Mouse (Mus musculus) MEL (cell line): ENCODE results near the gene Rtn4rl2. TPM values are rescaled to one million over a fixed set of nuclear protein-coding genes. Genes with fewer than 3 reads are reported as not detected.

Experiments used
- DNase-seq: peaks from one replicate; pipeline ENCODE4 v3.0.0; 2011; ENCODE audit warnings: low read depth, low spot score
- H3K27ac ChIP-seq: 2 replicates; pipeline ENCODE4 v1.5.1; 2012; ENCODE audit warnings: low read depth, mild to moderate bottlenecking, control low read depth, low read length, moderate library complexity; ENCODE audit not compliant: control insufficient read depth
- H3K27me3 ChIP-seq, 2 experiments: fragments of 150-350 bp in 1 of 2; sonication (generic) in 1 of 2; 2 replicates each; pipeline ENCODE4 v1.6.1; 2012; ENCODE audit warnings: low read length in 2 of 2, mild to moderate bottlenecking in 2 of 2, improper control_type of control experiment in 1 of 2, moderate library complexity in 1 of 2; ENCODE audit not compliant: insufficient read depth in 2 of 2, control insufficient read depth in 1 of 2
- H3K36me3 ChIP-seq, 2 experiments: 2 replicates each; pipeline ENCODE4 v1.6.1; 2012 to 2014; ENCODE audit warnings: low read length in 2 of 2, improper control_type of control experiment in 1 of 2, inconsistent platforms in 1 of 2, mild to moderate bottlenecking in 1 of 2; ENCODE audit not compliant: insufficient read depth in 2 of 2, control insufficient read depth in 1 of 2
- H3K4me1 ChIP-seq, 2 experiments: fragments of 150-350 bp in 1 of 2; sonication (generic) in 1 of 2; 2 replicates each; pipeline ENCODE4 v1.6.1; 2012; ENCODE audit warnings: low read length in 2 of 2, improper control_type of control experiment in 1 of 2, mild to moderate bottlenecking in 1 of 2; ENCODE audit not compliant: insufficient read depth in 2 of 2, control insufficient read depth in 1 of 2
- H3K4me3 ChIP-seq, 2 experiments: fragments of 150-350 bp in 1 of 2; sonication (generic) in 1 of 2; 2 replicates each; pipeline ENCODE4 v1.5.1; 2012; ENCODE audit warnings: low read depth in 2 of 2, low read length in 2 of 2, mild to moderate bottlenecking in 2 of 2, moderate library complexity in 2 of 2, control low read depth in 1 of 2, improper control_type of control experiment in 1 of 2; ENCODE audit not compliant: control insufficient read depth in 1 of 2, insufficient read depth in 1 of 2
- H3K79me2 ChIP-seq: 2 replicates; pipeline ENCODE4 v1.6.1; 2012; ENCODE audit warnings: mild to moderate bottlenecking, low read length, moderate library complexity; ENCODE audit not compliant: control insufficient read depth, poor library complexity, insufficient read depth
- H3K9ac ChIP-seq: 2 replicates; pipeline ENCODE4 v1.6.1; 2012; ENCODE audit warnings: low read depth, mild to moderate bottlenecking, control low read depth, low read length, moderate library complexity; ENCODE audit not compliant: control insufficient read depth, poor library complexity, severe bottlenecking
- H3K9me3 ChIP-seq: fragments of 150-350 bp; sonication (generic); replicated peaks from 2 replicates; pipeline ENCODE4 v1.6.1; 2012; ENCODE audit warnings: mild to moderate bottlenecking, low read length, improper control_type of control experiment, moderate library complexity; ENCODE audit not compliant: insufficient read depth
- CHD2 ChIP-seq: IDR thresholded peaks from 2 replicates; pipeline ENCODE4 v1.6.1; 2011; ENCODE audit warnings: low read length, improper control_type of control experiment
- E2F4 ChIP-seq: IDR thresholded peaks from 2 replicates; pipeline ENCODE4 v1.6.1; 2011; ENCODE audit warnings: low read depth, low read length, improper control_type of control experiment, borderline replicate concordance
- ELF1 ChIP-seq: IDR thresholded peaks from 2 replicates; pipeline ENCODE4 v1.6.1; 2014; ENCODE audit warnings: low read depth, mild to moderate bottlenecking, inconsistent platforms, low read length, improper control_type of control experiment, moderate library complexity
- EP300 ChIP-seq, 2 experiments: IDR thresholded peaks; 2 replicates each; pipeline ENCODE4 v1.6.1; 2011; ENCODE audit warnings: improper control_type of control experiment in 2 of 2, low read length in 2 of 2, low read depth in 1 of 2, mild to moderate bottlenecking in 1 of 2
- ETS1 ChIP-seq: IDR thresholded peaks from 2 replicates; pipeline ENCODE4 v1.6.1; 2012; ENCODE audit warnings: low read depth, mild to moderate bottlenecking, inconsistent platforms, low read length, improper control_type of control experiment, moderate library complexity
- GABPA ChIP-seq: IDR thresholded peaks from 2 replicates; pipeline ENCODE4 v1.6.1; 2012; ENCODE audit warnings: low read depth, mild to moderate bottlenecking, inconsistent platforms, low read length, improper control_type of control experiment, moderate library complexity
- GATA1 ChIP-seq: IDR thresholded peaks from 2 replicates; pipeline ENCODE4 v1.6.1; 2011; ENCODE audit warnings: low read depth, low read length, improper control_type of control experiment
- HCFC1 ChIP-seq: IDR thresholded peaks from 2 replicates; pipeline ENCODE4 v1.6.1; 2012; ENCODE audit warnings: low read depth, mild to moderate bottlenecking, inconsistent platforms, low read length, improper control_type of control experiment, moderate library complexity
- JUND ChIP-seq: IDR thresholded peaks from 2 replicates; pipeline ENCODE4 v1.6.1; 2011; ENCODE audit warnings: low read depth, mild to moderate bottlenecking, improper control_type of control experiment, low read length
- KAT2A ChIP-seq: conservative IDR thresholded peaks from 2 replicates; pipeline ENCODE4 v1.6.1; 2012; ENCODE audit warnings: low read depth, low read length, improper control_type of control experiment, inconsistent platforms
- MAFK ChIP-seq: IDR thresholded peaks from 2 replicates; pipeline ENCODE4 v1.6.1; 2011; ENCODE audit warnings: low read depth, mild to moderate bottlenecking, low read length, improper control_type of control experiment, borderline replicate concordance
- MAZ ChIP-seq: IDR thresholded peaks from 2 replicates; pipeline ENCODE4 v1.6.1; 2012; ENCODE audit warnings: low read depth, mild to moderate bottlenecking, inconsistent platforms, low read length, improper control_type of control experiment
- MYB ChIP-seq: IDR thresholded peaks from 2 replicates; pipeline ENCODE4 v1.6.1; 2011; ENCODE audit warnings: mild to moderate bottlenecking, low read depth, low read length, improper control_type of control experiment
- MYC ChIP-seq: IDR thresholded peaks from 2 replicates; pipeline ENCODE4 v1.6.1; 2011; ENCODE audit warnings: low read depth, mild to moderate bottlenecking, low read length, improper control_type of control experiment, moderate library complexity
- POLR2A ChIP-seq, 2 experiments: IDR thresholded peaks; 2 replicates each; pipeline ENCODE4 v1.6.1; 2011 to 2012; ENCODE audit warnings: low read length in 2 of 2, mild to moderate bottlenecking in 2 of 2, control low read depth in 1 of 2, improper control_type of control experiment in 1 of 2, low read depth in 1 of 2, moderate library complexity in 1 of 2; ENCODE audit not compliant: control insufficient read depth in 1 of 2, insufficient read depth in 1 of 2, poor library complexity in 1 of 2
- POLR2AphosphoS5 ChIP-seq: IDR thresholded peaks from 2 replicates; pipeline ENCODE4 v1.6.1; 2012; ENCODE audit warnings: low read depth, borderline replicate concordance, mild to moderate bottlenecking, inconsistent platforms, low read length, moderate library complexity, mixed read lengths
- SIN3A ChIP-seq: IDR thresholded peaks from 2 replicates; pipeline ENCODE4 v1.6.1; 2012; ENCODE audit warnings: low read length, improper control_type of control experiment, inconsistent platforms
- TAL1 ChIP-seq: IDR thresholded peaks from 2 replicates; pipeline ENCODE4 v1.6.1; 2012; ENCODE audit warnings: mild to moderate bottlenecking, inconsistent platforms, low read length, moderate library complexity, mixed read lengths
- TBP ChIP-seq: IDR thresholded peaks from 2 replicates; pipeline ENCODE4 v1.8.0; 2011; ENCODE audit warnings: low read depth, low read length, improper control_type of control experiment
- TCF12 ChIP-seq: IDR thresholded peaks from 2 replicates; pipeline ENCODE4 v1.6.1; 2014; ENCODE audit warnings: low read depth, mild to moderate bottlenecking, inconsistent platforms, low read length, improper control_type of control experiment, moderate library complexity
- USF1 ChIP-seq: IDR thresholded peaks from 2 replicates; pipeline ENCODE4 v1.6.1; 2014; ENCODE audit warnings: low read depth, mild to moderate bottlenecking, inconsistent platforms, low read length, improper control_type of control experiment, moderate library complexity
- ZMIZ1 ChIP-seq: IDR thresholded peaks from 2 replicates; pipeline ENCODE4 v1.6.1; 2012; ENCODE audit warnings: low read depth, mild to moderate bottlenecking, inconsistent platforms, low read length, improper control_type of control experiment, moderate library complexity
- ZNF384 ChIP-seq: IDR thresholded peaks from 2 replicates; pipeline ENCODE4 v1.6.1; 2012; ENCODE audit warnings: low read depth, mild to moderate bottlenecking, inconsistent platforms, low read length, improper control_type of control experiment
- polyA plus RNA-seq, 2 experiments: library from polyadenylated mRNA; stranded (reverse) in 1 of 2; unstranded in 1 of 2; fragments of >175 nt in 1 of 2; fragments of >200 nt in 1 of 2; gene quantifications; 2 replicates each; pipeline versions ENCODE4 v1.2.1 to v1.2.4; 2012; ENCODE audit warnings: low replicate concordance in 2 of 2, low read depth in 1 of 2; ENCODE audit not compliant: insufficient read length in 2 of 2, insufficient read depth in 1 of 2, missing spikeins in 1 of 2
- total RNA-seq: library from RNA; depleted of rRNA; stranded (reverse); fragments of 300-350 nt; gene quantifications from 2 replicates; pipeline ENCODE4 v1.2.3, GENCODE M21; 2012

Rtn4rl2 gene
- total and polyA plus RNA-seq, 3 experiments = 0.12 to 1.1 TPM; not detected in 1

DNA sequence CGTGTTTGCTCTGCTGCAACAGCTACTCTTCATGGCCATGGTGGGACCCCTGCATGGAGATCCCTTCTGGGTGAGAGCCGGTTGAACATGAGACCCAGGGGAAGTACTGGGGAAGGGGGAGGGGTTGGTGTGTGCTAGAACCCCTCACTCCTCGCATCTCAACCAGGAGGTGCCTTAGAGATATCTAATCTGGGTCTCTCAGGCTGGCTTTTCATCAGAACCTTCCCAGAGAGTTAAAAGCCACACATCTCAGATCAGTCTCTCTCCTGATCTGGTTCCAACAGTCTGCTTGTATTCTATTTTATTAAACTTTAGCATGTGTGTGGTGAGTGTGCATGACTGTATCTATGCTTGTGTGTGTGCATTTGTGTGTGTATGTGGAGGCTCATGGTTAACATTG, 25.1 kb downstream of the Rtn4rl2 start:
- peak; percentile 36 for DNase-seq
- H3K36me3 ChIP-seq = peaks cover 15 to 17% of the 10 kb centered on the region in 2 experiments
- no peaks in the 10 kb centered on the region for H3K27me3 ChIP-seq
- H3K9me3 ChIP-seq = no peaks in the 10 kb centered on the region
- TF ChIP-seq EP300 (IDR thresholded peaks at IDR 0.05; ENCODE audit: low read depth in 1 of 2, low read length in 2 of 2) = peak; percentile 60 to 69
- no peak for TF ChIP-seq ZNF384
- peak; percentile 32; the same call in 1 of the 2 replicates for TF ChIP-seq SIN3A
- peak; percentile 35; the same call in 1 of the 2 replicates for TF ChIP-seq TAL1
- no peak for TF ChIP-seq CHD2
- TF ChIP-seq ETS1 = no peak
- TF ChIP-seq GATA1 = peak; percentile 43; the same call in 1 of the 2 replicates
- TF ChIP-seq HCFC1 = no peak
- TF ChIP-seq TCF12 = peak; percentile 81
- TF ChIP-seq MAZ = no peak
- TF ChIP-seq, all 39 proteins: peak for 5
- Histone ChIP-seq H3K79me2 (no peaks in the 10 kb centered on the region), H3K4me3 (no peak overlapping the region), H3K27ac (no peak overlapping the region; the same call in 1 of the 2 replicates), H3K4me1 (peaks cover 6 to 12% of the 10 kb centered on the region in 2 experiments), H3K9ac (no peak overlapping the region)

DNA sequence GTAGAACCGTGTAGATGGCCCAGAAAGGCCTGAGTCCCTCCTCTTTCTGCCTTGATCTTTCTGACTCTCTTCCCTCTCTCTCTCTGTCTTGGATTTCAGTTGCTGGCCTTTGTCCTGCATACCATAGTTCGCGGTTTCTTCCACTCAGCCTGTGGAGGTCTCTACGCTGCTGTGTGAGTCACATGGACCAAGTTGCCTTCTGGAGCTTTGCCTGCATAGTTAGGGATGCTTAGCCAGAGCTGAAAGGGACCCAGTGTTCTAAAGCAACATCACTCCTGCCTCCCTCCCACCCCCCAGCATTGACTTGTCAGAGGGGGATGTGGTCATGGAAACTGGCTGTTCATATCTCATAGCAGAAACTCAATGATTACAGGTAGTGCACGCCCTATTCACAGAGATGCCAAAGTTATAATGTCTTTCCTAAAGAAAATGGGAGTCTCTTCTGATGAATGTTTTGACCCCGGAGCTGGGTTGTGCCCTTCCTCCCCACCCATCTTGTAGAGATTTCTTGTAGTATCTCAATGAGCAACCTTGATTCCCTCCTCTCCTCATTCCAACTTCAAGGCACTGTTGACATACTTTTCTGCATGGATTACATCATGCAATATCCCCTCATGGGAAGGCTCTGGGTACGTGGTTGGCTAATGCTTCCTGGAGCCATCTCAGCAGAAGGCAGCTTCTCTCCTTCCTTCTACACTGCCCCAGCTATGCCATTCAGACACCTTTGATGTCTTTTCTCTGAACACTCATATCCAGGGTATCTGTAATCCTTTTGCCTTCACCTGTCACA, 26.3 kb downstream of the Rtn4rl2 start:
- Histone ChIP-seq H3K27me3 (no peaks in the 10 kb centered on the region), H3K4me3 (no peak overlapping the region), H3K9ac (no peak overlapping the region), H3K36me3 (peaks cover 15 to 16% of the 10 kb centered on the region in 2 experiments), H3K9me3 (no peaks in the 10 kb centered on the region), H3K79me2 (no peaks in the 10 kb centered on the region), H3K27ac (no peak overlapping the region), H3K4me1 (peaks cover 6 to 11% of the 10 kb centered on the region in 2 experiments)
- no peak for DNase-seq
- no peak for TF ChIP-seq JUND
- TF ChIP-seq MYB = no peak
- TF ChIP-seq TAL1 = no peak
- no peak for TF ChIP-seq POLR2A (IDR thresholded peaks at IDR 0.05; ENCODE audit: control insufficient read depth in 1 of 2, insufficient read depth in 1 of 2, low read depth in 1 of 2, low read length in 2 of 2, poor library complexity in 1 of 2)
- TF ChIP-seq POLR2AphosphoS5 = no peak
- no peak for TF ChIP-seq EP300 (IDR thresholded peaks at IDR 0.05; ENCODE audit: low read depth in 1 of 2, low read length in 2 of 2)
- TF ChIP-seq TBP = no peak
- no peak for TF ChIP-seq TCF12
- TF ChIP-seq MAFK = no peak
- no peak for TF ChIP-seq ZNF384
- no peak for TF ChIP-seq ETS1
- no peak for TF ChIP-seq KAT2A
- no peak for TF ChIP-seq E2F4
- no peak for TF ChIP-seq HCFC1
- no peak for TF ChIP-seq USF1
- no peak for TF ChIP-seq MYC
- no peak for TF ChIP-seq ELF1
- TF ChIP-seq GABPA = no peak
- TF ChIP-seq ZMIZ1 = no peak
